Mouse (Mus musculus) brain, adult 2 months (tissue): Measurements from ENCODE around the gene Gm5728.
"Not testable (repeated sequence)": the region's sequence is repeated elsewhere in the genome, so short reads cannot be mapped to it uniquely, and the experiment has no call there.

ENCODE experiments used
- DNase-seq: peaks from one replicate; pipeline ENCODE4 v3.0.0; 2011; ENCODE audit warnings: low read depth, low spot score

The Gm5728 gene

DNA sequence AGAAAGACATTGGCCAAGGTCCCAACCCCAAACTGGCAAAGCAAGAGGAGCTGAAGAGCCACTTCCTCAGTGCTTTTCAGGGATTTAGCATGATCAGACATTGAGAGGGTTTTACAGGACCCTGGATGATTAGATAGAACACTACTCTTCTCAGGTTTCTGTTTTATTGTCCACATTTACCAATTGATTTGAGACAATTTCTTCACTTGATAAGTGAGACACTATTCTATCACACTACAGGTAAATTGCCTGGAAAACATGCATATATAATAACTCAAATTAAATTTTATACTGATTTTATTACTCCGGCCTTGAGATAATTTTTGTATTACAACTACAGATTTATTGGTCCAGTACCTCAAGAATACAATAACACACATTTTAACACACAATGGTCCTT, at the start of gene Gm5728:
Gene Gm5728, minus strand, starts transcription at position 101 of the 400 bp plus-strand sequence.
- DNase-seq: not testable (repeated sequence)

DNA sequence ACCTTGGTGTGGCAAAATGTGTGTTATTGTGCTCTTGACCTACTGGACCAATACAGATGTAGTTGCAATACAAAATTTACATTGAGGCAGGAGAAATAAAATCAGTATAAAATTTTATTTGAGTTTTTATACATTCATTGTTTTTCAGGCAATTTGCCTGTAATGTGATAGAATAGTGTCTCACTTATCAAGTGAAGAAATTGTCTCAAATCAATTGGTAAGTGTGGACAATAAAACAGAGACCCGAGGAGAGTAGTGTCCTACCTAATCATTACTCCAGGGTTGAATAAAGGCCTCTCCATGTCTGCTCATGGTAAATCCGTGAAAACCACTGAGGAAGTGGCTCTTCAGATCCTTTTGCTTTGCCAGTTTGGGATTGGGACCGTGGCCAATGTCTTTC, 42.4 kb upstream of the Gm5728 start, which contains the start of gene Vmn1r100:
Gene Vmn1r100, plus strand, starts transcription at position 301 of the 400 bp plus-strand sequence.
- not testable (repeated sequence) for DNase-seq

DNA sequence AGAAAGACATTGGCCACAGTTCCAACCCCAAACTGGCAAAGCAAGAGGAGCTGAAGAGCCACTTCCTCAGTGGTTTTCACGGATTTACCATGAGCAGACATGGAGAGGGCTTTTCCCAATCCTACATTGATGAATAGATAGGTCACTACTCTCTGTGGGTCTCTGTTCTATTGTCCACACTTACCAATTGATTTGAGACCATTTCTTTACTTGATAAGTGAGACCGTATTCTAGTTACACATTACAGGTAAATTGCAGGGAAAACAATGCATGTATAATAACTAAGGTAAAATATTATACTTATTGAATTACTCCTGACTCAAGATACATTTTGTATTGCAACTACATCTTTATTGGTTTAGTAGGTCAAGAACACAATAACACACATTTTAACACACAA, 41.2 kb downstream of the Gm5728 start, which contains the start of gene Gm4133:
Gene Gm4133, minus strand, starts transcription at position 101 of the 400 bp plus-strand sequence.
- not testable (repeated sequence) for DNase-seq
